Mouse (Mus musculus) hematopoietic stem cell, adult 5-6 weeks (primary cell): ENCODE measurements around the gene Dbp. TPM values are rescaled to one million over a fixed set of nuclear protein-coding genes. Genes with fewer than 3 reads are reported as not detected.

Source experiments
- ATAC-seq, 2 experiments: fragments of 125-278 bp in 1 of 2; replicated peaks in 1 of 2; 2 replicates each; pipeline ENCODE4 v1.8.0; 2016 to 2017; ENCODE audit warnings: inconsistent platforms in 2 of 2, mild to moderate bottlenecking in 2 of 2, moderate number of reproducible peaks in 2 of 2, low read depth in 1 of 2, moderate TSS enrichment in 1 of 2; ENCODE audit not compliant: low FRiP score in 2 of 2, poor library complexity in 2 of 2, severe bottlenecking in 2 of 2, insufficient read depth in 1 of 2, low TSS enrichment in 1 of 2
- total RNA-seq: library from RNA; stranded (forward); fragments of 172-1452, 232-1000 nt; gene quantifications from 2 replicates; pipeline ENCODE4 v1.2.3, GENCODE M21; 2017

The Dbp gene
- total RNA-seq, 1 experiment from 2014 or later = 11.5 TPM

DNA sequence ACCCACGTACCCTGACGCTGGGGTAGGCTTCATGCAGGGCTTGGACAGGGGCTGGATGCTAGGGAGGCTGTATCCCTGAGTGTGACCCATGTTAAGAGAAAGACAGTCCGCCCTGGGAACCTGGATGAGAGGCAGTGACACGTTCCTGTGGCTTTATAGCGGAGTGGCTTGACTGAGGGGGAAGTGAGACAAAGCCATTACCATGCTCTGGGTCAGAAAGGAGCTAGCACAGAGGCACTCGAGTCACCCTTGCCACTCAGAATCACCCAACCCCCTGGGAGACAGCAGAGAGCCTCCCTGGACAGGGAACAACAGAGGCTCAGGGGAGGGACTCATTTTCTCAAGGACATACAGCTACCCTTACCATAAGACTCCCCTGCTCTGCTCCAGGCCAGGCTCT, 15.8 kb upstream of the Dbp start:
- ATAC-seq = no peak

DNA sequence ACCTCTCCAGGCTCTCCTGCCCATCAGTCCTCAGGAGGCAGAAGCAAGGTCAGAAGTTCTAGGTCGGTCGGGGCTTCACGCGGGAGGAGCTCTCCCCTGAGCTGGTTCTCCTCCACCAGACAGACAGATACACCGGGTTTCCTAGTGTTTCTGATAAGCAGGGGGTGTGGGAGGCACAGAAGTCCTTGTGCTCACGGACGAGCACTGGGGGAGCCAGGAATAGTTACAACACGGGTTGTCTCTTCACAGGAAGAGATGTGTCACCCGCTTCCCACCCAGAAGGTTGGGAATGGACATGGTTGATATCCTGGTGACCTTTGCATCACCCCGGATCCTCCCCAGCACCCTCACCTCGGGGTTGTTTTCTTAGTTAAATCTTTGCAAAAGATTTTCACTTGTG, 15.1 kb upstream of the Dbp start:
- no peak for ATAC-seq

DNA sequence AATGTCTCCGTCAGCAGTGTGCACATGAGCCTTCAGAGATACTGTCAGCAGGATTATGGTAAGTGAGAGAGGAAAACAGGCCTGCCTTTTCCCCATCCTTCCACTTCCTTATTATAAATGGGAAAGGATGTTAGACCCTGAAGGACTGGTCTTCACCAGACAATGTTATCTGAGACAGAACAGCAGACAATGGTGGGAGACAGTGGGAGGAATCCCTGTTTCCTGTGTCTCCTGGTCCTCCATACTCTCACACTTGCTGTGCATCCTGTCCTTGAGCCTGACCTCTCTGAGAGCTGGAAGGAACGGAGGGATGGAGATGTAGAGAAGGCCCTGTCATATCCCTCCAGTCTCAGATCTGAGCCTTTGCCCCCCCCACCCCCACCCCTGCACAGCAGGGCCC, 12.5 kb upstream of the Dbp start:
- no peak for ATAC-seq

- no peak for ATAC-seq
These were observed 10.8 kb upstream of the Dbp start, which contains the start of gene Sec1 for GRCm38 (mm10) chr7:45693921-45694591. Gene Sec1, minus strand, starts transcription at chr7:45694402.

GRCm38 (mm10) chr7:45695098-45695497, 9.8 kb upstream of the Dbp start:
- no peak for ATAC-seq

- no peak for ATAC-seq
These were observed 7.0 kb upstream of the Dbp start for GRCm38 (mm10) chr7:45697894-45698293.

GRCm38 (mm10) chr7:45699523-45700141, 5.3 kb upstream of the Dbp start, which contains the start of gene Car11:
Gene Car11, plus strand, starts transcription at chr7:45699843.
- ATAC-seq = no peak

GRCm38 (mm10) chr7:45700301-45701015, 4.4 kb upstream of the Dbp start:
- ATAC-seq = 0 out of 4 replicates have a peak, but pooled peaks of 1 of the 2 experiments have one; percentile 13

DNA sequence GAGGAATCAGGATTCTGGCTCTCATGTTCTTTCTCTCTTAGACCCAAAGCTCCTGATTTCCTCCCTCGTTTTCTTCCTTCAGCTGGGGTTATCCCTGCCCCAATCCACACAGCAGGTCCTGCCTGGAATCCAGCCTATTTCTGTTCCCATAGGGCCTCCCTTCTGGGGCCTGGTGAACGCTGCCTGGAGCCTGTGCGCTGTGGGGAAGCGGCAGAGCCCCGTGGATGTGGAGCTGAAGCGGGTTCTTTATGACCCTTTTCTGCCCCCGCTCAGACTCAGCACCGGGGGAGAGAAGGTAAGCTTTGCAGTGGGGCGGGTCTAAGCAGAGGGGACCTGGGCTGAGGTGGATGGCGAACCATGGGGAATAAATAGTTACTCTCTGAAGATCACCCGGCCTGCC, 3.8 kb upstream of the Dbp start:
- ATAC-seq = no peak

DNA sequence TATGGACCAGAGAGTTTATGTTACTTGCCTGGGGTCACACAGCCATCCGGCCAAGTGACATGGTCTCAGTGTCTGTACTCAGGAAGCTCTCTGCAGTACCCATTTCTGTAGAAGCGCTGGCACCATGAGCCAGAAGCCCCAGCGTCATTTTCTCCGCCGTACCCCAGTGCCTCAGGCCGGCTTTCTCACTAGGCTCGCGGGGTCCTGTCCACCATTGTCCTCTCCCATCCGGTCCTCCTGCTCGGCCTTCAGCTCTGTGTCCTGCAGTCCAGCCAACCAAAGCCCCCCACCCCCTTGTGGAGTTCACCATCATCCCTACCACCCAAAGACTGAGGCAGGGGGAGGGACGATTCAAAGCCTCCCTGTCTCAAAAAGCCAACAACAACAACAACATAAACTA, 3.3 kb upstream of the Dbp start:
- no peak for ATAC-seq

- ATAC-seq = no peak
These were observed 2.6 kb upstream of the Dbp start for GRCm38 (mm10) chr7:45702316-45702715.

DNA sequence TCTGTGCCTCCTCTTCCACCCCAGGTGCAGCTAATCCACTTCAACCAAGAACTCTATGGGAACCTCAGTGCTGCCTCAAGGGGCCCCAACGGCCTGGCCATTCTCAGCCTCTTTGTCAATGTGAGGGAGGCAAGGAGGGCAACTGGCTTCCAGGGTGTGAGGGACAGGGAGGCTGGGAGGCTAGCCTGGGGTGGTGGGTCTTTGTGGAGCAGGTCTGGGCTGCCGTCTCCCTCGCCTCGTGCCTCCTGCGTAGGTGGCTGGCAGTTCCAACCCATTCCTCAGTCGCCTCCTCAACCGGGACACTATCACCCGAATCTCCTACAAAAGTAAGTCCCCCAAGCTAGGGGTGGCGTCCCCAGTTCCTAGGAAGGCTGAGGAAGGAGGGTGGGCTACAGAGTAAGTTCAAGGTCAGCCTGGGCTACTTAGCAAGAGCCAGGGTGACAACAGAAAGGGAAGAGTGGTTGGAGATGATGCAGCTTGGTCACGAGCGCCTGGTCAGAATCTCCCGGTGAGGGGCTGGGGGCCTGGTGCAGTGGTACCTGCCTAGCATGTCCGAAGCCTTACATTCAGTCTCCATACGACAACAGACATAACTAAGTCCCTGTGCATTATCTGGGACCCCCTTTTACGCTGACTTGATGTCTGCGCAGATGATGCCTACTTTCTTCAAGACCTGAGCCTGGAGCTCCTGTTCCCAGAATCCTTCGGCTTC, 1.9 kb upstream of the Dbp start:
- ATAC-seq = no peak

GRCm38 (mm10) chr7:45703521-45704033, 1.3 kb upstream of the Dbp start:
- no peak for ATAC-seq

DNA sequence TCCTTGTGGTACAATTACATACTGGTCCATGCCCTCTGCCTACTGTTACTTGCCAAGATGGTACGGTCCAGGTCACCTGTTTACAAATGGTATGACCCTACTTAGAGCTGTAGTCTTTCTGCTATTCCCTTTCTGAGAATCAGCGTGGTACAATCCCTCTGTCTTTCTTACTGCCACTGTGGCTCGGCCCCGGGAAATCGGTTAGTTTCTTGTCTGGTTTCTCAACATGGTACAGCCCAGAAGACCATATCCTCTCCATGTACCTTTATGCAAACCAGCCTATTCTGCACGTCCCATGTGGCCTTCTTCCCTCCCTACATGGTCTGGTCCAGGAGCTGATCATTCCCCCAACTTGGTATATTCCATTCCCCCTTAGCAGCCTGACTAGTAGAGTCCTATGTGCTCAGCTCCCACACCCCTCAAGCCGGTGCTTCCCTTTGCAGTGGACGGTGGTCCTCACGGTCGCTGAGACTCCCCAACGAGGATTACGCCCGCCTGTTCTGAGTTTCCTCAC, 785 bp upstream of the Dbp start:
- peak; percentile 16 to 30 for ATAC-seq

DNA sequence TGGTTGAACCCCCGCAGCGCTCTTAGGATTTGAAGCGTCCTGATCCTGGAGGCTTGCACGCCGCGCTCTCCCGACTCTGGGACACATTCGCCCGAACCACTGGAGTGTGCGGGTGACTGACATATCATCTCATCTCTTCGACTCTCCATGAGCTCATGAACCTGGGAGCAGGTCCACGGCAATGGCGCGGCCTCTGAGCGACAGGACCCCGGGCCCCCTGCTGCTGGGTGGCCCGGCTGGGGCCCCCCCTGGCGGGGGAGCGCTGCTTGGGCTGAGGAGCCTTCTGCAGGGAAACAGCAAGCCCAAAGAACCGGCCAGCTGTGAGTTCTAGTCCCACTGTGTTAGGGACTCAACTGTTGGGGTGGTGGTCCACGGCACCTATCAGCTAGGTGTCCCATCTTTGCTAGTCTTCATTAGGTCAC, 566 bp downstream of the Dbp start:
- ATAC-seq = no peak

DNA sequence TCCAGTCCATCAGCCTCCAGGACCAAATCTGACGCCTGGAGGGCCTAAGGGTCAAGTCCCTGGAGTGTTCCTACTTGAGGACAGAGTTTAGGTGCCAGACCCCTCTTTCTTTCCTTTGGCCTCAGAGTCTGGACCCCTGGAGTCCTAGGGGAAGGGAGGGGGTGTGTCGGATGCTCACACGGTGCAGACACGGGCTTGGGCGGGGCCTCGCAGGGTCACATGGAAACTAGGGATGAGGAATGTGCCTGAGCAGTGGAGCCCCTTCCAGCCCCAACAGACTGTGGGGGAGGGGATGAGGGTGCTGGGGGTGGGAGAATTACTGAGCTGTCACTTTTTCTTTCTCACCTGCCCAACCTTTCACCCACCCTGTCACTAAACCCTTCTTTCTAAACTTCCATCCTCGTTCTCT, 989 bp downstream of the Dbp start:
- ATAC-seq = no peak

DNA sequence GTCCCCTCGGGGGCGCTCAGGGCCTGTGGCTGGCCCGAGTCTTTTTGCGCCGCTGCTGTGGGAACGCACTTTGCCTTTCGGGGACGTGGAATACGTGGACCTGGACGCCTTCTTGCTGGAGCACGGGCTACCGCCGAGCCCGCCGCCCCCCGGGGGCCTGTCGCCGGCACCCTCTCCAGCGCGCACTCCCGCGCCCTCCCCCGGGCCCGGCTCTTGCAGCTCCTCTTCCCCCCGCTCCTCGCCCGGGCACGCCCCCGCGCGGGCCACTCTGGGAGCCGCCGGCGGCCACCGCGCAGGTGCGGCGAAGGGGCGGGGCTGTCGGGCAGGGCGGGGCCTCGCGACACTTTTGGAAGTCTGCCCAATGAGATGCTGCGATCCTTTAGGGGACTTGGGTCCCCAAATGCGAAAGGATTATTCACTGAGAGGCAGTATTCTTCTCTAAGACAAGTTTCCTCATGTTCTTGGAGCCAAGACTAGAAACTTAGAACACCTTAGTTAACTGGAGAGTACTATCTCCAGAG, 1.9 kb downstream of the Dbp start:
- ATAC-seq = peak in 1 of 2 experiments; percentile 0; a peak in 1 of 4 replicates
